Mouse (Mus musculus): ENCODE measurements around the gene Abcb6.

GRCm38 (mm10) chr1:75148727-75149126 lies 31.5 kb downstream of the Abcb6 start:
- TF ChIP-seq POLR2A (IDR thresholded peaks at IDR 0.05; ENCODE audit: extremely low read depth, insufficient read depth, low read length) = no peak
- TF ChIP-seq CTCF (IDR thresholded peaks at IDR 0.05; ENCODE audit: extremely low read depth, insufficient read depth, low read length) = no peak
